Mouse (Mus musculus) frontal cortex, adult 2 months (tissue): Measurements from ENCODE around the gene Tmc6. TPM values are rescaled to one million over a fixed set of nuclear protein-coding genes. Genes with fewer than 3 reads are reported as not detected.
"Not testable (repeated sequence)": the region's sequence is repeated elsewhere in the genome, so short reads cannot be mapped to it uniquely, and the experiment has no call there.

Source experiments
- DNase-seq, 2 experiments: peaks; one replicate each; pipeline ENCODE4 v3.0.0; 2022; ENCODE audit warnings: low spot score in 1 of 2; ENCODE audit errors: extremely low spot score in 1 of 2
- polyA plus RNA-seq: library from polyadenylated mRNA; depleted of rRNA; stranded (reverse); fragments of >200 nt; gene quantifications from 2 replicates; pipeline ENCODE4 v1.2.3, GENCODE M21; 2012; rRNA removed

The Tmc6 gene
- 7.1 and 7.2 TPM in 2 replicates for polyA plus RNA-seq

- DNase-seq = no peak
Measured at GRCm38 (mm10) chr11:117781993-117782704, at the start of gene Tmc6, which contains the start of gene Tmc8. TSS of gene Tmc6 (minus strand) at chr11:117782198. TSS of gene Tmc8 (plus strand) at chr11:117782076.

- DNase-seq = no peak
Measured at GRCm38 (mm10) chr11:117830401-117830800, 48.4 kb upstream of the Tmc6 start.

- no peak for DNase-seq
Measured at GRCm38 (mm10) chr11:117829671-117830215, 47.7 kb upstream of the Tmc6 start.

GRCm38 (mm10) chr11:117828888-117829604 is 47.0 kb upstream of the Tmc6 start:
- DNase-seq = no peak

GRCm38 (mm10) chr11:117828149-117828887 is 46.3 kb upstream of the Tmc6 start:
- no peak for DNase-seq

GRCm38 (mm10) chr11:117827386-117827785 is 45.4 kb upstream of the Tmc6 start:
- no peak for DNase-seq

GRCm38 (mm10) chr11:117826916-117827315 is 44.9 kb upstream of the Tmc6 start:
- DNase-seq = no peak

- no peak for DNase-seq
Measured at GRCm38 (mm10) chr11:117826164-117826563, 44.2 kb upstream of the Tmc6 start.

- peak in 1 of 2 experiments; percentile 62 for DNase-seq
Measured at GRCm38 (mm10) chr11:117825333-117826101, 43.5 kb upstream of the Tmc6 start, which contains the start of the genes Afmid and Tk1. TSS of gene Afmid (plus strand) at chr11:117825924. TSS of gene Tk1 (minus strand) at chr11:117826092.

GRCm38 (mm10) chr11:117824060-117824969 is 42.3 kb upstream of the Tmc6 start:
- peak in 1 of 2 experiments; percentile 88 for DNase-seq

GRCm38 (mm10) chr11:117823411-117823810 is 41.4 kb upstream of the Tmc6 start:
- DNase-seq = no peak

GRCm38 (mm10) chr11:117822728-117823241 is 40.8 kb upstream of the Tmc6 start:
- no peak for DNase-seq

- DNase-seq = no peak
Measured at GRCm38 (mm10) chr11:117821868-117822267, 39.9 kb upstream of the Tmc6 start.

- no peak for DNase-seq
Measured at GRCm38 (mm10) chr11:117820173-117820572, 38.2 kb upstream of the Tmc6 start.

- DNase-seq = no peak
Measured at GRCm38 (mm10) chr11:117819095-117819494, 37.1 kb upstream of the Tmc6 start.

GRCm38 (mm10) chr11:117816389-117816996 is 34.5 kb upstream of the Tmc6 start:
- DNase-seq = no peak

GRCm38 (mm10) chr11:117815850-117816249 is 33.9 kb upstream of the Tmc6 start:
- not testable (repeated sequence) for DNase-seq

GRCm38 (mm10) chr11:117814704-117815366 is 32.8 kb upstream of the Tmc6 start:
- DNase-seq = no peak
